Comparison of ENCODE assay signal across 1 mouse cellular context in the genomic region with DNA sequence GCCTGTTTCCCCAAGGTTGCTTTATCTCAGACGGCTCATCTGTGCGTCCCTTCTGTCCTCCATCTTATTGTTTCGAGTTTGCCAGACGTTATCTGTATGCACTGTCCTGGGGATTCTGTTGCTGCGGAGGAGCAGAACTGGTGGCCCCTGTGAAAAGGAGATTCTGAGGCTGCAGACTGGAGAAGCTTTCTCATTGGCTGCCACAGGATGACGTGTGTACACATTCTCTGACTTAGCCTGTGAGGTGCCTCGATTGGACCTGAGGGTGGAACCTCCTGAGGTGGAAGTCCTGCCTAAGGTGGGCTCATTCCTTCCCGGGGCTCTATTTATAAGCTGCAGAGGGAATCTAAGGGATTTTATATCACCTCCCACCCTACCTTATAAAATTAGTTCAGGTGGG.
TF ChIP-seq lines count a peak whose summit lies in the region.

No protein-coding gene starts in this region.

TF ChIP-seq in MEL, 35 proteins besides CTCF, POLR2A, EP300 and RAD21 (continued from another document):
- TF ChIP-seq POLR2AphosphoS5 (IDR thresholded peaks at IDR 0.05; ENCODE audit: borderline replicate concordance, low read depth, low read length) (no peak), POLR2AphosphoS2 (IDR thresholded peaks at IDR 0.05; ENCODE audit: low read length) (no peak), JUND (IDR thresholded peaks at IDR 0.05; ENCODE audit: low read depth, low read length) (no peak), CHD1 (IDR thresholded peaks at IDR 0.05; ENCODE audit: low read depth, low read length) (0 out of 2 replicates have a peak, but pooled peaks have one; percentile 62), SMC3 (IDR thresholded peaks at IDR 0.05; ENCODE audit: low read depth, low read length) (no peak), MYB (IDR thresholded peaks at IDR 0.05; ENCODE audit: low read depth, low read length) (no peak), NRF1 (IDR thresholded peaks at IDR 0.05; ENCODE audit: insufficient read depth, low read depth, low read length, poor library complexity, severe bottlenecking) (0 out of 2 replicates have a peak, but pooled peaks have one; percentile 11), NELFE (IDR thresholded peaks at IDR 0.05; ENCODE audit: low read depth, low read length) (no peak; the same call in 1 of the 2 replicates), BHLHE40 (IDR thresholded peaks at IDR 0.05; ENCODE audit: borderline replicate concordance, low read depth, low read length) (no peak), MAZ (IDR thresholded peaks at IDR 0.05; ENCODE audit: low read depth, low read length) (peak; percentile 62; the same call in 1 of the 2 replicates), MAX (IDR thresholded peaks at IDR 0.05; ENCODE audit: low read length) (no peak), ZMIZ1 (IDR thresholded peaks at IDR 0.05; ENCODE audit: low read depth, low read length) (no peak), GATA1 (IDR thresholded peaks at IDR 0.05; ENCODE audit: low read depth, low read length) (peak; percentile 70)
TF ChIP-seq in MEL: peak in this region for 14.
